Mouse (Mus musculus) G1E-ER4 (cell line): ENCODE results near the gene Ensa. TPM values are rescaled to one million over a fixed set of nuclear protein-coding genes. Genes with fewer than 3 reads are reported as not detected.

ENCODE experiments used
- GATA1 ChIP-seq: IDR thresholded peaks from one replicate; pipeline ENCODE4 v1.8.0; 2012; ENCODE audit warnings: low read length, inconsistent platforms
- polyA plus RNA-seq: library from polyadenylated mRNA; stranded (reverse); fragments of >175 nt; gene quantifications from 2 replicates; pipeline ENCODE4 v1.2.3, GENCODE M21; 2012

Gene Ensa
- polyA plus RNA-seq, 1 experiment: 26.3 TPM

GRCm38 (mm10) chr3:95632648-95633588 is 8.1 kb downstream of the Ensa start:
- TF ChIP-seq GATA1: no peak

GRCm38 (mm10) chr3:95635636-95636035 is 10.8 kb downstream of the Ensa start:
- no peak for TF ChIP-seq GATA1

GRCm38 (mm10) chr3:95636072-95636471 is 11.3 kb downstream of the Ensa start:
- TF ChIP-seq GATA1: no peak

DNA sequence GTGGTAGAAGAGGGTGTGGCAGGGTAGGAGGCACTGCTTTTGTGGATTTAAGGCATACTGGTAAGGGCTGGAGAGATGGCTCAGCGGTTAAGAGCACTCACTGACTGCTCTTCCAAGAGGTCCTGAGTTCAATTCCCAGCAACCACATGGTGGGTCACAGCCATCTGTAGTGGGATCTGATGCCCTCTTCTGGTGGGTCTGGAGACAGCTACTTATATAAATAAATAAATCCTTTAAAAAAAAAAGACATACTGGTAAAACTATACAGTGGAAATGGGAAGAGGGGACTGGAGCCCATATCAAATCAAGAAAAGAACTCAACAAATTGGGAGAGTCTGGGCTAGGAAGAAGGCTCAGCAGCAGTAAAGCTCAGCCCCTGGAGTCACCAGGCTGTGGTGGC is 14.9 kb downstream of the Ensa start:
- TF ChIP-seq GATA1: no peak

- no peak for TF ChIP-seq GATA1
Measured at GRCm38 (mm10) chr3:95643097-95643496, 18.3 kb downstream of the Ensa start.

DNA sequence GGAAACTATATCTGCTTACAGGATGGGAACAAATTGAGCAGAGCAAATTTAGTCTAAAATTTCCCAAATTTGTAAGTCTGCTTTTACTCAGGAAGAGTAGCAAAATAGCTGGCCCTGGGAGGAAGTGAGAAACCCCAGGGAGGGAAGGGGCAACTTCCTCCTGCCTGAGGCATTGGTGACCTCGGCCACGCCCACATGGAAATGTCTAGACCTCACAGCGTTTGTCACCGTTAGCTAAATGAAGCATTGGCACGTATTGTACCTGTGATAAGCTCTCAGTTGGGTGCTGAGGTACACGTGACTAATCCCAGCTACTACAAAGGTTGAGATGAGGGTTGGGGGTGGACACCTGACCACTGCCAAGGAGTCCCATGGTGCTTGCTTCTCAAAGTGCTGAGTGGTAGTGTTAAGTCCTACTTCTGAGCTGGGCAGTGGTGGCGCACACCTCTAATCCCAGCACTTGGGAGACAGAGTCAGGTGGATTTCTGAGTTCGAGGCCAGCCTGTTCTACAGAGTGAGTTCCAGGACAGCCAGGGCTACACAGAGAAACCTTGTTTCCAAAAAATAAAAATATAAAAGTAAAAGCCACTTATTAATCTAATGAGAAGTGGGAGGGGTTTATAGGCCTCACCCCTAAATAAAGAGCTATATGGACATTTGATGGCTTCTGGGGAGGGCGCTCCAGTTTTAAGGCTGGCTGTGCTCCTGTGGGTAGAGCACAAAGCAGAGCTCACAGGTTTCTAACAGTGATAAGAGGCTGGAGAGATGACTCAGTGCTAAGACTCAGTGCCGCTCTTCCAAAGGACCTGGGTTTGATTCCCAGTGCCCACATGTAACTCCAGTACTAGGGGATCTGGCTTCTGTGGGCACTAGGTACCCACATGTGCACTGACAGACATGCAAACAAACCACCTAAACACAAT is 20.8 kb downstream of the Ensa start:
- no peak for TF ChIP-seq GATA1

- TF ChIP-seq GATA1: no peak
Measured at GRCm38 (mm10) chr3:95648016-95648415, 23.2 kb downstream of the Ensa start.

DNA sequence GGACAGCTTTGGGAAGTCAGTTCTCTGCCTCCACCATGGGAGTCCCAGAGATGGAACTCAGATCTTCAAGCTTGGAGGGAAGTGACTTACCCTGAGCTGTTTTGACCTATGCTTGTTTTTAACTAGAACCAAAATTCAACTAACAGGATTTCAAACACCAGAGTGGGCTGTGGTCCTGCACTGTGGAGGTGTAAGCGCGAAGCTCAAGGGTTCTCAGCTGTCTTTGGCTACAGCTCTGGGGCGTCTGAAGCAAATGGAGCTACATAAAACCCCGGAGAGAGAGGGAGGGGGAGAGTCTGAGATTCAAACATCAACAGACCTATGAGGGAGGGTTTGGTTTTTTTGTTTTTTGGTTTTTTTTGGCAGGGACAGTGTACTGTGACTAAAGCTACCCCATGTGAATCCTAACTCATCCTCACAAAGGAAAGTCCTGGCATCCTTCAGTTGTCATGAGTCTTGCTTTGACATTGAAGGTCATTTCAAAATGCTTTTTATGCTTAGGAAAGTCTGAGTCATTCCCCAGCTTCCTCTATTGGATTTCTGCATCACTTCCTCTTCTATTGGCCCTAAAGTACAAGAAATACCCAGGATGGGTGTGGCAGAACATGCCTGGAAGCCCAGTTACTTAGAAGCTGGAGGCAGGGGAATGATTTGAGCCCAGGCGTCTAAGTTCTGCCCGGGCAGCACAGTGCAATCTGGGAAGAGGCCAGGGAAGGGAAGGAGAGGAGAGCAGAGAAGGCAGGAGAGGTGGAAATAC is 25.7 kb downstream of the Ensa start:
- no peak for TF ChIP-seq GATA1

- no peak for TF ChIP-seq GATA1
Measured at GRCm38 (mm10) chr3:95651033-95651373, 26.2 kb downstream of the Ensa start.

DNA sequence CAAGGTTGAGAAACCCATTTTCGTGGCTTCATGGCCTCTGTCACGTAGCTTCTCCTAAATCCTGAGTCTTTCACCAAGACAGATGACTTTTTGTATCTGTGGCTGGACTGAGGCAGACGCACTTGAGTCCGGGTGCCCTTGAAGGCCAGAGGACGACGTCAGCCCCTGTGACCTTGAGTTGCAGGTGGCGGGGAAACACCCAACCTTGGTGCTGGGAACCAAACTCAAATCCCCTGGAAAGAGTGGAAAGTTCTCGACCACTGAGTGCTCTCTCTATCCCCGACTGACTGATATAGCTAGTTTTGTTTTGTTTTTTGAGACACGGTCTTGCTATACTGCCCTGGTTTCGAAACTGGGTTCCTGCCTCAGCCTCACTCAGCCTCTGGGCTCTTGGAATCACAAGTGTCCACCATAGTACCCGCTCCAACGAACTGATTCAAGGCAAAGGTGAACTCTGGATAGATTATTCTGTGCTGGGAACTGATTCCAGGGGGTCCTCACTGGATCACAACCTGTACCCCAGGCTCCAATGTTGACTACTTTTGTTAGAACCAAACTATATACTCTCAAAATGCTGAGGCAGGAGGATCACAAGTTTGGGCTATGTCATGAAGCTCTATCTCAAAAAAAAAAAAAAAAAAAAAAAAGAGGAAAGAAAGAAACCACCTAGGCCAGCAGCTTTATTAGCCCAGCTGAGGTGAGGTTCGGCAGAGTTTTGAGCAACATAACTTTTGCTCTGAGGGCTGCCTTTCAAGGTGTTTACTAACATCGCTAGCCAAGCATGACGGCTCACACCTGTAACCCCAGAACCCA is 26.8 kb downstream of the Ensa start:
- no peak for TF ChIP-seq GATA1

GRCm38 (mm10) chr3:95652204-95652811 is 27.5 kb downstream of the Ensa start:
- TF ChIP-seq GATA1: no peak

GRCm38 (mm10) chr3:95652871-95653270 is 28.1 kb downstream of the Ensa start:
- TF ChIP-seq GATA1: no peak

DNA sequence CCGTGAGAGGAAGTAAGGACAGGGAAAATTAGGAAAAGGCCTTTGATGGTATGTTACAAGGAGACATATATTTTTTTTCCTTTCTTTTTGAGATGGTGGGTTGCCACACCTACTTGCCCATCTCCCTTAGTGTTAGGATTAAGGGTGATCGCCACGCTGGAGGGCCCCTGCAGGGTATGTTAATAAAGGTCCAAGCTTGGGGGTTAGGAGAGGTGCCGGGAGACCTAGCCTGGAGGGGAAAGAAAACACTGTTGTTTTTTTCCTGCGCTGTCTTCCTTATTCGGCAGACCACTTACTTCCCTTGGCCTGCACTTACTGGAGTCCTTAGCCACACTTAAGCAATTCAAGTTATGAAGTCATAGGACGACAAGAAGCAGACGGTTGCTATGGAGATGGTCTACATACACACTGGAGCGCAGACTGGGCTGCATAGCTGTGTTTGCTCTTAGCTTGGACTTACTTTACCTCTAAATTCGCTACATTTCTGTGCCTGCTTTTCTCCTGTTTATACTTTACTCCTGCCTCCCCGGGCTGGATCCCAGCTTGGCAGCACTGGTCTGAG is 28.8 kb downstream of the Ensa start:
- no peak for TF ChIP-seq GATA1

DNA sequence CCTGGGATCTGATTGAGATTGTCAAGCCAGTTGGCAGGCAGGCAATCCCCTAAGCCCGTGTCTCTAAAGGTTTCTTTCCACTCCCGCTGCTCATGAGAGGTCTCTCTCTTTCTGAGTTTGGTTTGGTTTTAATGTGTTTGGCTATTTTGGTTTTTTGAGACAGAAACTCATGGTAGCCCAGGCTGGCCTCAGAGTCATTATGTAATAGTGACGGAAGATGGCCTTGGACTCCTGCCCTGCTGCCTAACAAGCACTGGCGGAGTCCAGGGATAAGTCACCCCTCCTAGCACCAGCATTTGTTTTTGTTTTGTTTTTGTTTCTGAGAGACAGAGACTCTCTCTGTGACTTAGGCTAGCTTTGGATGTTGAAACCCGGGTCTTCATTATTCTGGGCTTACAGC is 30.6 kb downstream of the Ensa start:
- no peak for TF ChIP-seq GATA1
